Mouse (Mus musculus): ENCODE measurements around the gene Lrrc46. TPM values are rescaled to one million over a fixed set of nuclear protein-coding genes. Genes with fewer than 3 reads are reported as not detected.
A peak's percentile ranks its signal among the peaks of the same experiment; 100 is the strongest.

The Lrrc46 gene
- polyA plus RNA-seq, 1 experiment from 2014 or later, result 2.2 TPM

DNA sequence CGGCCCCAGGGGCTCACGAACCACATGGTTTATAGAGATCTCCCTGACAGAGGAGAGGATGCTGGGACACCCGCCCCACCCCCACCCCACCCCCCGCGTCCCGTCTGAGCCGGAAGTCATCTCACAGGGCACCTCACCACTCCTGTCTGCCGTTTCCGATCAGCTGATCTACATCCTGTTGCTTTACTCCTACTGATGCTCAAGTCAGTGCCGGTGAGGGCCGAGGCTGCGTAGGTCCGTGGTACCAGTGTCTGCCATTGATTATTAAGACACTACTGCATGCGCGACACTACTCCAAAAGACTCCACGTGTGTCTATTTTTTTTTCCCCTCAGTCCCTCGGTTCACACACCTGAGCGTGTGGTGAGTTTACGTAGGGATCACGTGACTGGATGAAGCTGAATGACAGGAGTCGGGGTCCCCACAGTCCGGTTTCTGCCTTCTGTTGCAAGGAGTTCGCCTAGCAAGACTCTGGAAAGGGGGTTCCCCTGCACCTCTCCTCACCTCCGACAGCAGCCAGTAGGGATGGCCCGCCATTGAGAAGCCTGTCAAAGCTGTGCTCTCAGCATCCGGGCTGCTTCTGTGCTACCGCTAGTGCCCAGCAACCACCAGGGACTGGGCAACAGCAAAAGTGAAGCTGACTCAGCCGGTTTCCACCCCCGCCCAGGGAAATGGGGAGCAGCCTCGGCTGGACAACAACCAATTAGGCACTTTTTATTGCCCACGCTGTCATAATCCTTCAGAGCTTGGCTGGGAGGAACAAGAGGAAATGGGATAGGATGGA lies 53.1 kb downstream of the Lrrc46 start:
- Histone ChIP-seq H3K9ac (replicated peaks; ENCODE audit: low read depth, low read length) (peak overlapping the region; percentile 22), H3K4me1 (ENCODE audit: control insufficient read depth, insufficient read depth, low read length) (0 out of 2 replicates have a peak, but pooled peaks cover 5% of the 10 kb centered on the region)

DNA sequence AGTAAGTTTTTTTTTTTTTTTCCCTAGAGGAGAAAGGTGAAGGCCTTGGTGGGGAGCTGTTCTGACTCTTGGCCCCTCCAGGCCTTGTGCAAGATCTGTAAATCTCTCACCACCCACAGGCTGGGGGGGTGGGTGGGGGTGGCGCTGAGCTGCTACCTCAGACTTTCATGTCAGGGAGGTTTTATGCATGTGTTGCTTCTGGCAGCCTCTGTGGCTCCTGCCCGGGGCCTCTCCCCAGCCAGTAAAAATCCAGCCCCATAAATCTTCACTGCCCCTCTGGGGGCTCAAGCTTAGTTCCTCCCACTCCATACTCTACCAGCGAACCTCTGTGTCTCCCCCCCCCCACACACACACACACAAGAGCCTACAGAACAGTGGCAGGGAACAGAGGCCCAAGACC lies 54.7 kb downstream of the Lrrc46 start:
- Histone ChIP-seq H3K9ac (replicated peaks; ENCODE audit: low read depth, low read length) (no peak overlapping the region), H3K27ac (ENCODE audit: low read depth, low read length) (no peak overlapping the region), H3K4me3 (ENCODE audit: low read depth, low read length) (no peak overlapping the region), H3K4me2 (ENCODE audit: low read depth, low read length) (no peak overlapping the region), H3K36me3 (ENCODE audit: control insufficient read depth, insufficient read depth, low read length) (no peaks in the 10 kb centered on the region), H3K9me3 (ENCODE audit: control insufficient read depth, low read length) (no peaks in the 10 kb centered on the region), H3K27me3 (ENCODE audit: control insufficient read depth, insufficient read depth, low read length) (no peaks in the 10 kb centered on the region), H3K4me1 (ENCODE audit: control insufficient read depth, insufficient read depth, low read length) (0 out of 2 replicates have a peak, but pooled peaks cover 5% of the 10 kb centered on the region)
- 7% methylated on average over 3 of the region's 3 CpGs for WGBS
- ATAC-seq (ENCODE audit: low read depth), result no peak

More for the DNA sequence above, 53.1 kb downstream of the Lrrc46 start:
- Histone ChIP-seq H3K36me3 (ENCODE audit: control insufficient read depth, insufficient read depth, low read length) (no peaks in the 10 kb centered on the region), H3K27ac (ENCODE audit: low read depth, low read length) (no peak overlapping the region), H3K27me3 (ENCODE audit: control insufficient read depth, insufficient read depth, low read length) (no peaks in the 10 kb centered on the region), H3K4me3 (ENCODE audit: low read depth, low read length) (peak overlapping the region; percentile 29), H3K9me3 (ENCODE audit: control insufficient read depth, low read length) (no peaks in the 10 kb centered on the region), H3K4me2 (ENCODE audit: low read depth, low read length) (peak overlapping the region; percentile 61)
- ATAC-seq (ENCODE audit: low read depth), result peak; percentile 80
- 4% methylated on average over 31 of the region's 31 CpGs for WGBS

DNA sequence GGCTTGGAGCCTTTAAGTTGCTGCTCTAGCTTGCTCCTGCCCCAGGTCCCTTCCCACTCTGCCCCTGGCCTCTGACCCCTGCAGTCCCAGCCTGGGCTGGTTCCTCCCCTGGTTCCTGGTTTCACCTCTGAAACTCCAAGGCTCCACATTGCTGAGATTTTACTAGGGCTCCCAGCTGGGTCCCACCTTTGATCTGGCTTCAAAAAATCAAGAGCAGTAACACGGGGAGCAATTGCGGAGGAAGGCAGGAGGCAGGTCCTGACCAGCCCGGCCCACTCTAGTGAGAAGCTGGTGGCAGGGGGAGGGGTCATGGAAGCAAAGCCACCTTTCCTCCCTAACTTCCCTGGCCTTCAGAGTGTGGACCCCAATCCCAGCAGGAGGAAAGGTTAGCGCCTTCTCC lies 56.3 kb downstream of the Lrrc46 start:
- Histone ChIP-seq H3K9me3 (ENCODE audit: control insufficient read depth, low read length) (no peaks in the 10 kb centered on the region), H3K4me3 (ENCODE audit: low read depth, low read length) (no peak overlapping the region), H3K4me1 (ENCODE audit: control insufficient read depth, insufficient read depth, low read length) (0 out of 2 replicates have a peak, but pooled peaks cover 5% of the 10 kb centered on the region), H3K36me3 (ENCODE audit: control insufficient read depth, insufficient read depth, low read length) (no peaks in the 10 kb centered on the region), H3K27ac (ENCODE audit: low read depth, low read length) (no peak overlapping the region), H3K4me2 (ENCODE audit: low read depth, low read length) (no peak overlapping the region), H3K9ac (replicated peaks; ENCODE audit: low read depth, low read length) (no peak overlapping the region), H3K27me3 (ENCODE audit: control insufficient read depth, insufficient read depth, low read length) (no peaks in the 10 kb centered on the region)
- WGBS, result 16% methylated on average over 4 of the region's 4 CpGs
- ATAC-seq (ENCODE audit: low read depth), result no peak

Small RNAs within 50 kb of the gene (microRNA-seq; reads per million reads assigned to microRNA genes)
- not detected for gene Mir8103

Other genes with a start within 250 kb of the Lrrc46 start
- gene Nfe2l1, start 211.4 kb downstream of the Lrrc46 start, polyA plus RNA-seq (2014; fragmentation: Nextera tagmentation; extraction: Ambion mirVana), result 39.7 and 51.7 TPM in 2 replicates
- 10.9 and 33.9 TPM in 2 replicates for gene Copz2, start 191.5 kb downstream of the Lrrc46 start, polyA plus RNA-seq (2014; fragmentation: Nextera tagmentation; extraction: Ambion mirVana)
- gene Cdk5rap3, start 124.9 kb downstream of the Lrrc46 start, polyA plus RNA-seq (2014; fragmentation: Nextera tagmentation; extraction: Ambion mirVana), result 80.0 and 82.4 TPM in 2 replicates
- gene Prr15l, start 113.3 kb downstream of the Lrrc46 start, polyA plus RNA-seq (2014; fragmentation: Nextera tagmentation; extraction: Ambion mirVana), result 0.09 and 0.36 TPM in 2 replicates
- gene Pnpo, start 97.4 kb downstream of the Lrrc46 start, polyA plus RNA-seq (2014; fragmentation: Nextera tagmentation; extraction: Ambion mirVana), result 21.7 and 23.4 TPM in 2 replicates
- gene Sp2, start 58.4 kb downstream of the Lrrc46 start, polyA plus RNA-seq (2014; fragmentation: Nextera tagmentation; extraction: Ambion mirVana), result 14.7 and 17.8 TPM in 2 replicates
- 0.09 TPM in 1 of 2 replicates, not detected in the other for gene Sp6, start 28.0 kb downstream of the Lrrc46 start, polyA plus RNA-seq (2014; fragmentation: Nextera tagmentation; extraction: Ambion mirVana)
- gene Scrn2, start 11.5 kb downstream of the Lrrc46 start, polyA plus RNA-seq (2014; fragmentation: Nextera tagmentation; extraction: Ambion mirVana), result 8.6 and 10.9 TPM in 2 replicates
- 60.8 and 63.5 TPM in 2 replicates for gene Mrpl10, start 153 bp upstream of the Lrrc46 start, polyA plus RNA-seq (2014; fragmentation: Nextera tagmentation; extraction: Ambion mirVana)
- gene Osbpl7, start 9.2 kb upstream of the Lrrc46 start, polyA plus RNA-seq (2014; fragmentation: Nextera tagmentation; extraction: Ambion mirVana), result 9.1 and 9.6 TPM in 2 replicates
- 0.14 and 0.21 TPM in 2 replicates for gene Tbx21, start 73.9 kb upstream of the Lrrc46 start, polyA plus RNA-seq (2014; fragmentation: Nextera tagmentation; extraction: Ambion mirVana)
- gene Tbkbp1, start 110.1 kb upstream of the Lrrc46 start, polyA plus RNA-seq (2014; fragmentation: Nextera tagmentation; extraction: Ambion mirVana), result 8.4 and 9.0 TPM in 2 replicates
- gene Kpnb1, start 146.5 kb upstream of the Lrrc46 start, polyA plus RNA-seq (2014; fragmentation: Nextera tagmentation; extraction: Ambion mirVana), result 32.1 and 38.0 TPM in 2 replicates
- gene Npepps, start 239.2 kb upstream of the Lrrc46 start, polyA plus RNA-seq (2014; fragmentation: Nextera tagmentation; extraction: Ambion mirVana), result 137 and 157 TPM in 2 replicates

Data from neural tube, embryonic 14.5 days (tissue).